26 mouse cellular contexts compared by ENCODE assay signal in the genomic region with DNA sequence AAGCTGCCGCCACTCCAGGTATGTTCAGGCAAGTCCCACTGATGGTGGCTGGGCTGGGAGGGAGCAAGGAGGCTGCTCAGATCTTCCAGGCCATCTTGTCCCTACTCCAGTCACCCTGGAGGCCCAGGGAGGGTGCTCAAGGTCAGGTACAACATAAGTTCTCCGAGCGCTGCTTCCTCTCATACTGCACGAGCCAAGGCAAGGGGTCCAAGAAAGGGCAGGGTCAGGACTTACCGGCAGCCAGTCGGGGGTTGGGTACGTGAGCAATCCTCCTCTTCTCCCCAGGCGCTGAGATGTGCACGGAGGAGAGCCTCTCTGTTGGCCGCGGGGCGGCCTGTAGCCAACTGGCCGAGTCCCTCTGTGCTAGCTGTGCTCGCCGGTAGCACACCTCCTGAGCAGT. TPM values are rescaled to one million over a fixed set of nuclear protein-coding genes. Genes with fewer than 3 reads are reported as not detected.
DNase-seq lines count a peak whose midpoint lies in the region; ATAC-seq and TF ChIP-seq lines count a peak whose summit lies in the region.
"Had no signal": no experiment of that assay in that cellular context is flagged by ENCODE, and none has a peak within 500 bp of the region (broad histone marks: within the 10 kb centered on the region; RNA-seq: fewer than 3 reads in every experiment).

No protein-coding gene starts in this region.

- peaks cover 87% of the 10 kb centered on the region for H3K36me3 ChIP-seq in heart, embryonic 10.5 days
- peaks cover 2% of the 10 kb centered on the region for H3K36me3 ChIP-seq in testis, adult 2 months (ENCODE audit: control insufficient read depth, insufficient read depth, low read length)
- peaks cover 77% of the 10 kb centered on the region for H3K36me3 ChIP-seq in neural tube, embryonic 15.5 days

- no peak overlapping the region for H3K4me2 ChIP-seq in neural tube, embryonic 15.5 days
- H3K4me2 ChIP-seq: embryonic facial prominence, embryonic 13.5 days; forebrain, embryonic 12.5 days; heart, embryonic 12.5 days; hindbrain, embryonic 12.5 days had no signal

- no peak overlapping the region for H3K4me3 ChIP-seq in heart, embryonic 10.5 days
- peak overlapping the region; percentile 81 for H3K4me3 ChIP-seq in testis, adult 2 months (ENCODE audit: control insufficient read depth, low read depth, low read length)
- H3K4me3 ChIP-seq in neural tube, embryonic 15.5 days (replicated peaks): no peak overlapping the region
- H3K4me3 ChIP-seq: embryonic facial prominence, embryonic 13.5 days; forebrain, embryonic 12.5 days; heart, adult 2 months; heart, embryonic 12.5 days; hindbrain, embryonic 12.5 days had no signal

- peak overlapping the region; percentile 29; the same call in 1 of the 2 replicates for H3K27ac ChIP-seq in heart, embryonic 10.5 days
- H3K27ac ChIP-seq in testis, adult 2 months (ENCODE audit: control insufficient read depth, insufficient read depth, low read depth, low read length): peak overlapping the region; percentile 65
- no peak overlapping the region for H3K27ac ChIP-seq in neural tube, embryonic 15.5 days (replicated peaks)
- H3K27ac ChIP-seq: embryonic facial prominence, embryonic 13.5 days; forebrain, embryonic 12.5 days; heart, adult 2 months; hindbrain, embryonic 12.5 days; hindbrain, postnatal 0 days had no signal

- H3K9ac ChIP-seq in neural tube, embryonic 15.5 days (replicated peaks): no peak overlapping the region
- H3K9ac ChIP-seq: embryonic facial prominence, embryonic 13.5 days; forebrain, embryonic 12.5 days; heart, embryonic 12.5 days; hindbrain, embryonic 12.5 days had no signal

- intact Hi-C loops in heart, postnatal 36 days (cut with DNase I): no loop called here

- WGBS in heart, embryonic 10.5 days: 86% methylated on average over 15 of the region's 15 CpGs
- WGBS in neural tube, embryonic 15.5 days: 88% methylated on average over 14 of the region's 15 CpGs

- DNase-seq in adrenal gland, adult 2 months: peak; percentile 55
- DNase-seq in adrenal gland, adult 8-10 months: no peak
- DNase-seq in heart, embryonic 10.5 days (ENCODE audit: low spot score): no peak
- no peak for DNase-seq in heart, postnatal 36 days
- no peak for DNase-seq in testis, postnatal 14 days (ENCODE audit: low spot score)
- DNase-seq: cerebellum, adult 11 months; cerebellum, adult 9-10 months; cerebellum, postnatal 36 days; gastrocnemius, postnatal 14 days; heart, adult 2 months had no signal

- no peaks in the 10 kb centered on the region for H3K9me3 ChIP-seq in heart, embryonic 10.5 days
- no peaks in the 10 kb centered on the region for H3K9me3 ChIP-seq in neural tube, embryonic 15.5 days (replicated peaks)
- H3K9me3 ChIP-seq: embryonic facial prominence, embryonic 13.5 days; forebrain, embryonic 12.5 days; heart, embryonic 12.5 days; hindbrain, embryonic 12.5 days had no signal

- H3K27me3 ChIP-seq in heart, embryonic 10.5 days (ENCODE audit: insufficient read depth, poor library complexity, severe bottlenecking): no peaks in the 10 kb centered on the region
- no peaks in the 10 kb centered on the region for H3K27me3 ChIP-seq in testis, adult 2 months (ENCODE audit: control insufficient read depth, insufficient read depth, low read length)
- no peaks in the 10 kb centered on the region for H3K27me3 ChIP-seq in neural tube, embryonic 15.5 days (replicated peaks)
- H3K27me3 ChIP-seq: embryonic facial prominence, embryonic 13.5 days; forebrain, embryonic 12.5 days; heart, embryonic 12.5 days; hindbrain, embryonic 12.5 days had no signal

- 0 out of 2 replicates have a peak, but pooled peaks have one; percentile 0 for TF ChIP-seq POLR2A in testis, adult 2 months (IDR thresholded peaks at IDR 0.05; ENCODE audit: control insufficient read depth, low read depth, low read length)

- no peak for ATAC-seq in neural tube, embryonic 15.5 days (ENCODE audit: low FRiP score)
- ATAC-seq in megakaryocyte, adult 5-6 weeks (ENCODE audit: poor library complexity, severe bottlenecking): no peak
- ATAC-seq: forebrain, embryonic 16.5 days had no signal

- H3K4me1 ChIP-seq in heart, embryonic 10.5 days: peaks cover 32% of the 10 kb centered on the region
- H3K4me1 ChIP-seq in testis, adult 2 months (ENCODE audit: control insufficient read depth, insufficient read depth, low read length): peaks cover 2% of the 10 kb centered on the region; the same call in 1 of the 2 replicates
- peaks cover 6% of the 10 kb centered on the region; the same call in 1 of the 2 replicates for H3K4me1 ChIP-seq in neural tube, embryonic 15.5 days
- H3K4me1 ChIP-seq: embryonic facial prominence, embryonic 13.5 days had no signal

- no peak for TF ChIP-seq CTCF in testis, adult 2 months (IDR thresholded peaks at IDR 0.05; ENCODE audit: control insufficient read depth, insufficient read depth, insufficient replicate concordance, low read depth, low read length)

RNA-seq across cellular contexts. Expression of gene Atp8b3, which starts 8.6 kb away (rescaled TPM):
- 1 to 10 TPM in 1 of 2 experiments, under 1 TPM in 1; 0.52 to 1.1 TPM for total RNA-seq in adrenal gland, adult 2 months (2021)
- 0.16 and 0.21 TPM in 2 replicates for polyA plus RNA-seq in adrenal gland, adult 2 months (2012; rRNA removed)
- 1 to 10 TPM; 1.2 to 3.0 (median 1.9) TPM for total RNA-seq in adrenal gland, adult 8-10 months (2022)
- polyA plus RNA-seq in heart, embryonic 10.5 days (2016; fragmentation: Nextera tagmentation; extraction: Ambion mirVana): 0.31 and 0.32 TPM in 2 replicates
- not detected for total RNA-seq in heart, postnatal 36 days (2021)
- polyA plus RNA-seq in testis, adult 2 months (2012; rRNA removed): 1,123 and 1,230 TPM in 2 replicates
- polyA plus RNA-seq in neural tube, embryonic 15.5 days (2015; fragmentation: Nextera tagmentation; extraction: Ambion mirVana): 1.4 and 1.5 TPM in 2 replicates
- total RNA-seq in megakaryocyte, adult 5-6 weeks (2015): not detected in 2 replicates
- not detected in 2 replicates for total RNA-seq in megakaryocyte, adult 5-6 weeks (2017)
- total RNA-seq: gastrocnemius, adult 18-20 months; gastrocnemius, postnatal 14 days; heart, adult 2 months; heart, postnatal 25 days; MEL had no signal

RNA-seq across cellular contexts. Expression of gene Rexo1, which starts 13.8 kb away (rescaled TPM):
- total RNA-seq in adrenal gland, adult 2 months (2021): 10 to 100 TPM; 37.1 to 41.8 TPM
- polyA plus RNA-seq in adrenal gland, adult 2 months (2012; rRNA removed): 88.8 and 105 TPM in 2 replicates
- 10 to 100 TPM; 54.2 to 60.1 (median 57.0) TPM for total RNA-seq in adrenal gland, adult 8-10 months (2022)
- 25.1 and 26.9 TPM in 2 replicates for polyA plus RNA-seq in heart, embryonic 10.5 days (2016; fragmentation: Nextera tagmentation; extraction: Ambion mirVana)
- total RNA-seq in heart, postnatal 36 days (2021): 10 to 100 TPM; 12.3 to 13.7 TPM
- 201 and 214 TPM in 2 replicates for polyA plus RNA-seq in testis, adult 2 months (2012; rRNA removed)
- polyA plus RNA-seq in neural tube, embryonic 15.5 days (2015; fragmentation: Nextera tagmentation; extraction: Ambion mirVana): 29.5 TPM in 2 replicates
- 35.9 and 41.5 TPM in 2 replicates for total RNA-seq in megakaryocyte, adult 5-6 weeks (2015)
- total RNA-seq in megakaryocyte, adult 5-6 weeks (2017): 19.4 and 19.9 TPM in 2 replicates

RNA-seq across cellular contexts. Expression of gene Klf16, which starts 29.6 kb away (rescaled TPM):
- 10 to 100 TPM in 1 of 2 experiments, 1 to 10 TPM in 1; 9.6 to 10.6 TPM for total RNA-seq in adrenal gland, adult 2 months (2021)
- polyA plus RNA-seq in adrenal gland, adult 2 months (2012; rRNA removed): 39.5 and 48.0 TPM in 2 replicates
- total RNA-seq in adrenal gland, adult 8-10 months (2022): 10 to 100 TPM; 12.7 to 15.4 (median 14.6) TPM
- 7.9 and 8.1 TPM in 2 replicates for polyA plus RNA-seq in heart, embryonic 10.5 days (2016; fragmentation: Nextera tagmentation; extraction: Ambion mirVana)
- 1 to 10 TPM; 3.6 to 4.5 TPM for total RNA-seq in heart, postnatal 36 days (2021)
- 7.5 and 7.7 TPM in 2 replicates for polyA plus RNA-seq in testis, adult 2 months (2012; rRNA removed)
- 6.5 TPM in 2 replicates for polyA plus RNA-seq in neural tube, embryonic 15.5 days (2015; fragmentation: Nextera tagmentation; extraction: Ambion mirVana)
- 2.6 and 3.3 TPM in 2 replicates for total RNA-seq in megakaryocyte, adult 5-6 weeks (2015)
- total RNA-seq in megakaryocyte, adult 5-6 weeks (2017): 3.9 and 5.3 TPM in 2 replicates

RNA-seq across cellular contexts. Expression of gene Abhd17a, which starts 42.6 kb away (rescaled TPM):
- 100 to 1,000 TPM in 1 of 2 experiments, 10 to 100 TPM in 1; 86.5 to 104 TPM for total RNA-seq in adrenal gland, adult 2 months (2021)
- 613 and 625 TPM in 2 replicates for polyA plus RNA-seq in adrenal gland, adult 2 months (2012; rRNA removed)
- total RNA-seq in adrenal gland, adult 8-10 months (2022): 100 to 1,000 TPM in 1 of 4 experiments, 10 to 100 TPM in 3; 97.0 to 101 (median 97.8) TPM
- polyA plus RNA-seq in heart, embryonic 10.5 days (2016; fragmentation: Nextera tagmentation; extraction: Ambion mirVana): 94.1 and 120 TPM in 2 replicates
- total RNA-seq in heart, postnatal 36 days (2021): 10 to 100 TPM; 48.3 to 51.2 TPM
- polyA plus RNA-seq in testis, adult 2 months (2012; rRNA removed): 246 and 291 TPM in 2 replicates
- 148 and 152 TPM in 2 replicates for polyA plus RNA-seq in neural tube, embryonic 15.5 days (2015; fragmentation: Nextera tagmentation; extraction: Ambion mirVana)
- 64.8 and 82.1 TPM in 2 replicates for total RNA-seq in megakaryocyte, adult 5-6 weeks (2015)
- 21.7 and 31.6 TPM in 2 replicates for total RNA-seq in megakaryocyte, adult 5-6 weeks (2017)

RNA-seq across cellular contexts. Expression of gene Onecut3, which starts 52.9 kb away (rescaled TPM):
- not detected for total RNA-seq in adrenal gland, adult 2 months (2021)
- polyA plus RNA-seq in adrenal gland, adult 2 months (2012; rRNA removed): not detected in 2 replicates
- not detected for total RNA-seq in adrenal gland, adult 8-10 months (2022)
- polyA plus RNA-seq in heart, embryonic 10.5 days (2016; fragmentation: Nextera tagmentation; extraction: Ambion mirVana): 0.44 TPM in 1 of 2 replicates, not detected in the other
- not detected for total RNA-seq in heart, postnatal 36 days (2021)
- polyA plus RNA-seq in testis, adult 2 months (2012; rRNA removed): 0.43 and 0.52 TPM in 2 replicates
- polyA plus RNA-seq in neural tube, embryonic 15.5 days (2015; fragmentation: Nextera tagmentation; extraction: Ambion mirVana): 0.63 and 1.0 TPM in 2 replicates
- total RNA-seq in megakaryocyte, adult 5-6 weeks (2015): not detected in 2 replicates
- total RNA-seq in megakaryocyte, adult 5-6 weeks (2017): not detected in 2 replicates
- total RNA-seq: adrenal gland, postnatal 36 days; gastrocnemius, adult 18-20 months; gastrocnemius, postnatal 14 days; MEL had no signal
- polyA plus RNA-seq: C2C12; embryonic facial prominence, embryonic 13.5 days; gonadal fat pad, adult 2 months; heart, embryonic 12.5 days; heart, embryonic 16.5 days had no signal
